Mouse (Mus musculus): ENCODE results near the gene Gstp2. TPM values are rescaled to one million over a fixed set of nuclear protein-coding genes. Genes with fewer than 3 reads are reported as not detected.

Gene Gstp2
- total and polyA plus RNA-seq, 3 experiments, result 0.28 TPM; not detected in 2

DNA sequence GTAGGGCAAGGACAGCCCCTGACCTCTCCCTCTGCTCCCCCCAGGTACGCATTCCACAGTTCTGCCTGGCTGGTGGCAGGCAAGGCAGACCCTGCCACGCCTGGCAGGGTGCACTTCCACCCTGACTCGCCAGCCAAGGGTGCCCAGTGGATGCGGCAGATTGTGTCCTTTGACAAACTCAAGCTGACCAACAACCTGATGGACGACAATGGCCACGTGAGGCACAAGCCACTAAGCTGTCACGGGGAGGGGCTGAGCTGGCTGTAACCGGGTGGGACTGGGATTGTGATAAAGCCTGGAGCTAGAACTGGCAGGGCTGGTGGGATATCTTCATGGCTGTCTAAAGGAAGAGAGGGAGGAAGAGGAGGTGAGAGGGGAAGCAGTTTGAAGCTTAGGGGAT, 48.6 kb downstream of the Gstp2 start:
- no peak for TF ChIP-seq TAL1 (conservative IDR thresholded peaks at IDR 0.05; ENCODE audit: low read depth, low read length)
- no peak for TF ChIP-seq POLR2AphosphoS5 (IDR thresholded peaks at IDR 0.05; ENCODE audit: insufficient replicate concordance, low read depth, low read length)
- no peak for ATAC-seq (ENCODE audit: extremely low read depth, insufficient number of reproducible peaks, low FRiP score, poor library complexity, severe bottlenecking)
- peaks cover 28% of the 10 kb centered on the region for H3K4me1 ChIP-seq (ENCODE audit: insufficient read depth, low read depth, low read length)

DNA sequence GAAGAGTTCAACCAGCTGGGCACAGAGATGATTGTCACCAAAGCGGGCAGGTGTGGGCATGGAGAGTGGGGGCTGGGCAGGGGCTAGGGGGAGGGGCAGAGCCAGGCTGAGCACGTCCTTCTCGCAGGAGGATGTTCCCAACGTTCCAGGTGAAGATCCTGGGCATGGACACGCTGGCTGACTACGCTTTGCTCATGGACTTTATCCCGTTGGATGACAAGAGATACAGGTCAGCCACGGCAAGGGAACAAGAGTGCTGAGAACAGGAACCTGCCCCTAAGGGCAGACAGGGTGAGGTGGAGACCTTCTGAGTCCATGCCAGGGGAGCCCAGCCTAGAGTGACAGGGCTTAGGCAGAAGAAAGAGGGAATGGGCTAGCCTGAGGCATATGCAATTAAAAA, 49.1 kb downstream of the Gstp2 start:
- ATAC-seq (ENCODE audit: extremely low read depth, insufficient number of reproducible peaks, low FRiP score, poor library complexity, severe bottlenecking) (no peak), DNase-seq (ENCODE audit: low spot score) (no peak)
- Histone ChIP-seq H3K4me3 (ENCODE audit: low read depth, low read length) (no peak overlapping the region), H3K36me3 (replicated peaks) (peaks cover 4% of the 10 kb centered on the region), H3K9me3 (replicated peaks) (no peaks in the 10 kb centered on the region), H3K4me1 (ENCODE audit: insufficient read depth, low read depth, low read length) (peaks cover 23% of the 10 kb centered on the region), H3K27me3 (ENCODE audit: insufficient read depth, low read length) (peaks cover 62% of the 10 kb centered on the region)
- TF ChIP-seq TAL1 (conservative IDR thresholded peaks at IDR 0.05; ENCODE audit: low read depth, low read length), result no peak
- TF ChIP-seq GATA1 (IDR thresholded peaks at IDR 0.05; ENCODE audit: borderline replicate concordance, low read length), result no peak
- TF ChIP-seq GATA2 (IDR thresholded peaks at IDR 0.05; ENCODE audit: borderline replicate concordance, low read depth, low read length), result no peak
- no peak for TF ChIP-seq CTCF (IDR thresholded peaks at IDR 0.05; ENCODE audit: low read depth, low read length)
- TF ChIP-seq POLR2AphosphoS5 (IDR thresholded peaks at IDR 0.05; ENCODE audit: insufficient replicate concordance, low read depth, low read length), result no peak

More for the DNA sequence above, 48.6 kb downstream of the Gstp2 start:
- Histone ChIP-seq H3K4me3 (ENCODE audit: low read depth, low read length) (no peak overlapping the region), H3K36me3 (replicated peaks) (peaks cover 9% of the 10 kb centered on the region), H3K27me3 (ENCODE audit: insufficient read depth, low read length) (peaks cover 57% of the 10 kb centered on the region), H3K9me3 (replicated peaks) (no peaks in the 10 kb centered on the region)
- no peak for DNase-seq (ENCODE audit: low spot score)

DNA sequence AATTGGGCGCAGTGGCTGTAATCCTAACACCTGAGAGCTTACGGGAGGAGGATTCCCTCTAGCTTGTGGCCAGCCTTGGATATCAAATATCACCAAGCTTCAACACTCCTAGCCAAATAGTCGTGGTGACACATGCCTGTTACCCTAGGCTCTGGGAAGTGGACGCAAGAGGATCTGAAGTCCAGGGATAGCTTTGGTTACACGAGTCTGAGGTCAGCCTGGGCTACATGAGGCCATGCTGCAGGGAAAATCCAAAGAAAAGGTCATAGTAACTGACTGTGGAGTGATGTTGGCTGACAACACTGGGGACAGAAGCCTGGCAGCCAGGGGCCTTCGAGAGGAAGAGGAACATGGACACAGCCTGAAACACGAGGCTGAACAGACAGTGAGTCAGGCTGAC, 49.7 kb downstream of the Gstp2 start:
- Histone ChIP-seq H3K27me3 (ENCODE audit: insufficient read depth, low read length) (peaks cover 65% of the 10 kb centered on the region), H3K36me3 (replicated peaks) (no peaks in the 10 kb centered on the region), H3K9me3 (replicated peaks) (no peaks in the 10 kb centered on the region), H3K4me1 (ENCODE audit: insufficient read depth, low read depth, low read length) (peaks cover 16% of the 10 kb centered on the region), H3K4me3 (ENCODE audit: low read depth, low read length) (no peak overlapping the region)
- DNase-seq (ENCODE audit: low spot score) (no peak), ATAC-seq (ENCODE audit: extremely low read depth, insufficient number of reproducible peaks, low FRiP score, poor library complexity, severe bottlenecking) (no peak)
- TF ChIP-seq GATA1 (IDR thresholded peaks at IDR 0.05; ENCODE audit: borderline replicate concordance, low read length) (no peak), CTCF (IDR thresholded peaks at IDR 0.05; ENCODE audit: low read depth, low read length) (no peak), GATA2 (IDR thresholded peaks at IDR 0.05; ENCODE audit: borderline replicate concordance, low read depth, low read length) (no peak), POLR2AphosphoS5 (IDR thresholded peaks at IDR 0.05; ENCODE audit: insufficient replicate concordance, low read depth, low read length) (no peak), TAL1 (conservative IDR thresholded peaks at IDR 0.05; ENCODE audit: low read depth, low read length) (no peak)

DNA sequence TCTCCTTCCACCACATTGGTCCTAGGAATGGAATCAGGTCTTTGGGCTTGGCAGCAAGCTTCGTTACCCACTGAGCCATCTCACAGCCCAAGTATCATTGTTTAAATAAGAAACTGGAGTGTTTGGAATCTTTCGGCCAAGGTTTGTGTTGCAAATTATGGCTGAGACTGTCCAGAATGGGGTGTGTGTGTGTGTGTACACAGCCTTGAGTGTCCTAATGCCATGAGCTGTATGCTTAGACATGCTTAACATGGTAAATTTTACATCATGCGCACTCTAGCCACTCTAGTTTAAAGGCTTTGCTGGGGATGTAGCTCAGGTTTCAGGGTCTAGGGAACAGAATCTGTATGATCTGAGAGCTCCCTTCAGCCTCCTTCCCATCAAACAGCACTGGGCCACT, 50.3 kb downstream of the Gstp2 start:
- DNase-seq (ENCODE audit: low spot score) (no peak), ATAC-seq (ENCODE audit: extremely low read depth, insufficient number of reproducible peaks, low FRiP score, poor library complexity, severe bottlenecking) (no peak)
- Histone ChIP-seq H3K4me1 (ENCODE audit: insufficient read depth, low read depth, low read length) (peaks cover 12% of the 10 kb centered on the region), H3K27me3 (ENCODE audit: insufficient read depth, low read length) (peaks cover 71% of the 10 kb centered on the region), H3K36me3 (replicated peaks) (no peaks in the 10 kb centered on the region), H3K4me3 (ENCODE audit: low read depth, low read length) (no peak overlapping the region), H3K9me3 (replicated peaks) (no peaks in the 10 kb centered on the region)
- TF ChIP-seq POLR2AphosphoS5 (IDR thresholded peaks at IDR 0.05; ENCODE audit: insufficient replicate concordance, low read depth, low read length), result no peak
- TF ChIP-seq TAL1 (conservative IDR thresholded peaks at IDR 0.05; ENCODE audit: low read depth, low read length), result no peak
- TF ChIP-seq GATA2 (IDR thresholded peaks at IDR 0.05; ENCODE audit: borderline replicate concordance, low read depth, low read length), result no peak
- TF ChIP-seq GATA1 (IDR thresholded peaks at IDR 0.05; ENCODE audit: borderline replicate concordance, low read length), result no peak
- TF ChIP-seq CTCF (IDR thresholded peaks at IDR 0.05; ENCODE audit: low read depth, low read length), result no peak

- no peaks in the 10 kb centered on the region for H3K36me3 ChIP-seq (replicated peaks)
- no peaks in the 10 kb centered on the region for H3K9me3 ChIP-seq (replicated peaks)
- H3K4me3 ChIP-seq (ENCODE audit: low read depth, low read length), result no peak overlapping the region
- H3K4me1 ChIP-seq (ENCODE audit: insufficient read depth, low read depth, low read length), result peaks cover 12% of the 10 kb centered on the region
- TF ChIP-seq GATA1 (IDR thresholded peaks at IDR 0.05; ENCODE audit: borderline replicate concordance, low read length) (no peak), CTCF (IDR thresholded peaks at IDR 0.05; ENCODE audit: low read depth, low read length) (no peak), GATA2 (IDR thresholded peaks at IDR 0.05; ENCODE audit: borderline replicate concordance, low read depth, low read length) (no peak), TAL1 (conservative IDR thresholded peaks at IDR 0.05; ENCODE audit: low read depth, low read length) (no peak), POLR2AphosphoS5 (IDR thresholded peaks at IDR 0.05; ENCODE audit: insufficient replicate concordance, low read depth, low read length) (no peak)
- no peak for DNase-seq (ENCODE audit: low spot score)
- ATAC-seq (ENCODE audit: extremely low read depth, insufficient number of reproducible peaks, low FRiP score, poor library complexity, severe bottlenecking), result no peak
- H3K27me3 ChIP-seq (ENCODE audit: insufficient read depth, low read length), result peaks cover 71% of the 10 kb centered on the region
Measured at GRCm38 (mm10) chr19:3994932-3995331, 50.9 kb downstream of the Gstp2 start.

DNA sequence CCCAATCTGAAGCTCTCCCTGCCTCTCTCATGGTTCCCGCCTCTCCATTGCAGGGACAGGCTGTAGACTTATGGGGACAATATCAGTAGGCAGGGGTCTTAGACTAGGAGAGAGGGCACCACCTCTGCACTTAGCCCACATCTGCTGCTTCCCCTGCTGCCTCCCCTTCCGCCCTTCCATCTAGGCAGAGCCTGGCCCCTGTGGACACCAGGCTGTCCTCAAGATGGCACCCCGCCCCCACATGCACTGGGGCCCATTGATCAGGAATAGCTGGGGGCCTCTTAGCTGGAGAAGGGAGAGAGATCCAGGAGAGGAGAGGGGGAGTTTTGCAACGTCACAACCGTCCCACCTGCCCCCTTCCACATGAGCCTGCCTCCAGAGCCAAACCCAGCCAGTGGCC, 53.4 kb downstream of the Gstp2 start, which contains the start of gene Tbx10:
TSS of gene Tbx10 (plus strand) at position 337 of the 400 bp plus-strand sequence.
- no peaks in the 10 kb centered on the region for H3K9me3 ChIP-seq (replicated peaks)
- DNase-seq (ENCODE audit: low spot score), result no peak
- no peak for ATAC-seq (ENCODE audit: extremely low read depth, insufficient number of reproducible peaks, low FRiP score, poor library complexity, severe bottlenecking)
- TF ChIP-seq CTCF (IDR thresholded peaks at IDR 0.05; ENCODE audit: low read depth, low read length) (no peak), GATA1 (IDR thresholded peaks at IDR 0.05; ENCODE audit: borderline replicate concordance, low read length) (no peak), POLR2AphosphoS5 (IDR thresholded peaks at IDR 0.05; ENCODE audit: insufficient replicate concordance, low read depth, low read length) (no peak), GATA2 (IDR thresholded peaks at IDR 0.05; ENCODE audit: borderline replicate concordance, low read depth, low read length) (no peak), TAL1 (conservative IDR thresholded peaks at IDR 0.05; ENCODE audit: low read depth, low read length) (no peak)
- H3K27me3 ChIP-seq (ENCODE audit: insufficient read depth, low read length), result peaks cover 55% of the 10 kb centered on the region
- H3K36me3 ChIP-seq (replicated peaks), result no peaks in the 10 kb centered on the region
- H3K4me3 ChIP-seq (ENCODE audit: low read depth, low read length), result peak within 1 kb of the TSS; percentile 1; the same call in 1 of the 2 replicates
- no peaks in the 10 kb centered on the region for H3K4me1 ChIP-seq (ENCODE audit: insufficient read depth, low read depth, low read length)

All from G1E (cell line).